Mouse (Mus musculus): ENCODE measurements around the gene Ldb1. TPM values are rescaled to one million over a fixed set of nuclear protein-coding genes. Genes with fewer than 3 reads are reported as not detected.
A peak's percentile ranks its signal among the peaks of the same experiment; 100 is the strongest.

The Ldb1 gene
- polyA plus RNA-seq, 1 experiment from 2014 or later = 129 TPM

GRCm38 (mm10) chr19:46058466-46058865, 13.5 kb upstream of the Ldb1 start:
- Histone ChIP-seq H3K9me3 (no peaks in the 10 kb centered on the region), H3K9ac (no peak overlapping the region), H3K27me3 (replicated peaks) (no peaks in the 10 kb centered on the region), H3K27ac (no peak overlapping the region), H3K4me2 (no peak overlapping the region), H3K4me3 (no peak overlapping the region), H3K36me3 (replicated peaks) (peaks cover 16% of the 10 kb centered on the region), H3K4me1 (peaks cover 17% of the 10 kb centered on the region)
- WGBS = 94% methylated on average over 7 of the region's 7 CpGs
- no peak for ATAC-seq (replicated peaks)

- peak overlapping the region; percentile 90 for H3K27ac ChIP-seq
- H3K4me3 ChIP-seq = peak overlapping the region; percentile 92
- H3K4me1 ChIP-seq = peaks cover 17% of the 10 kb centered on the region
- WGBS = under 1% methylated on average over 38 of the region's 42 CpGs
- H3K9me3 ChIP-seq = no peaks in the 10 kb centered on the region
- H3K4me2 ChIP-seq = peak overlapping the region; percentile 95
- no peaks in the 10 kb centered on the region for H3K27me3 ChIP-seq (replicated peaks)
- H3K9ac ChIP-seq = peak overlapping the region; percentile 73
- peaks cover 2% of the 10 kb centered on the region for H3K36me3 ChIP-seq (replicated peaks)
- ATAC-seq (replicated peaks) = peak; percentile 67
Measured at GRCm38 (mm10) chr19:46056947-46057607, 12.1 kb upstream of the Ldb1 start.

DNA sequence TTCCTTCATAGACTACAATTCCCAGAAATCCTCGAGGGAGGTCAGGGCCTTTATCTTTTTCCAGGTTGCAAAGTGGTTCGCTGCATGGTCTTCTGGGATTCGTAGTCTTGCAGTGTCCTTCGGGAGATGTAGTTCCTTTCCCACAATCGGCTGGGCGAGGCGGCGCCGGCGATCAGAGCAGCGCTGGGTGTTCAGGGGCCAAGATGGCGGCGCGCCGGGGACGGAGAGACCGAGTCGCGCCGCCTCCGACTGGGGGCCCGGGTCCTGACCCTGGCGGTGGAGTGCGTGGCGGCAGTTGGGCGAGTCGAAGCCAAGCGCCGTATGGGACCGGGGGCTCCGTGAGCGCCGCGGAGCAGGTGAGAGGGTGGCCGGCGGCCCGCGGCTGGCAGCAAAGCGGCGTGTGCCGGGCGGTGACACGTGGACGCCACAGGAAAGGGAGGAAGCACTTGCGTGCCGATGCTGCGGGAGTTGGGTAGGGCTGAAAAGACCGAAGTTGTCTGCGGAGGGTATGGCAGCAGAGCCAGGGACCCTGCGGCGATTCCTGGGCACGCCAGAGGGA, 11.5 kb upstream of the Ldb1 start:
- Histone ChIP-seq H3K9me3 (no peaks in the 10 kb centered on the region), H3K4me3 (peak overlapping the region; percentile 92), H3K4me2 (peak overlapping the region; percentile 95), H3K4me1 (peaks cover 17% of the 10 kb centered on the region), H3K9ac (peak overlapping the region; percentile 73), H3K27ac (peak overlapping the region; percentile 90), H3K27me3 (replicated peaks) (no peaks in the 10 kb centered on the region), H3K36me3 (replicated peaks) (no peaks in the 10 kb centered on the region)
- under 1% methylated on average over 52 of the region's 52 CpGs for WGBS
- peak; percentile 97 for ATAC-seq (replicated peaks)

GRCm38 (mm10) chr19:46055752-46056387, 10.9 kb upstream of the Ldb1 start:
- peak; percentile 85 for ATAC-seq (replicated peaks)
- H3K4me1 ChIP-seq = peaks cover 17% of the 10 kb centered on the region
- H3K27me3 ChIP-seq (replicated peaks) = no peaks in the 10 kb centered on the region
- H3K36me3 ChIP-seq (replicated peaks) = no peaks in the 10 kb centered on the region
- peak overlapping the region; percentile 90 for H3K27ac ChIP-seq
- no peaks in the 10 kb centered on the region for H3K9me3 ChIP-seq
- WGBS = 1% methylated on average over 11 of the region's 11 CpGs
- H3K4me2 ChIP-seq = peak overlapping the region; percentile 95
- peak overlapping the region; percentile 37; the same call in 1 of the 2 replicates for H3K9ac ChIP-seq
- H3K4me3 ChIP-seq = peak overlapping the region; percentile 92

- Histone ChIP-seq H3K36me3 (replicated peaks) (no peaks in the 10 kb centered on the region), H3K27me3 (replicated peaks) (no peaks in the 10 kb centered on the region), H3K9me3 (no peaks in the 10 kb centered on the region), H3K4me3 (no peak overlapping the region), H3K4me1 (peaks cover 14% of the 10 kb centered on the region), H3K9ac (no peak overlapping the region), H3K27ac (no peak overlapping the region), H3K4me2 (no peak overlapping the region)
- ATAC-seq (replicated peaks) = no peak
- 75% methylated on average over 2 of the region's 2 CpGs for WGBS
Measured at GRCm38 (mm10) chr19:46050462-46050861, 5.4 kb upstream of the Ldb1 start.

DNA sequence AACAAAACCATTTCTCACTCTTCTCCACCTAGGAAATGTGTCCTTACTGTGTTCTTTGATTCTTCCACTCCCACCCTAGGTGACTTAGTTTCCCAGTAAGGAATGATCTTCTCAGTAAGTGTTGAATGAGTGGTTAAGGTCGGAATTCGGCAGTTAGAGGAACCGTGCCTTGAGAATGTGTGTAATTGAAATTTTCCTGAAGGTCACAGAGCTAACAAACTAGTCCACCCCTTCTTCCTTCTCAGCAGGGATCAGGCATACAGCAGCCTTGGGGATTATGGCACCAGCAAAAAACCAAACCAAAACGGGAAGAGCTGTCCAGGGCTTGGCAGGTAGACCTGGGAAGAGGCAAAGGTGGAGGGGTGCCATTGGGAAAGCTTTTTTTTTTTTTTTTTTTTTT, 4.1 kb upstream of the Ldb1 start:
- Histone ChIP-seq H3K27me3 (replicated peaks) (no peaks in the 10 kb centered on the region), H3K27ac (no peak overlapping the region), H3K4me1 (peaks cover 16% of the 10 kb centered on the region), H3K4me2 (no peak overlapping the region), H3K36me3 (replicated peaks) (no peaks in the 10 kb centered on the region), H3K4me3 (no peak overlapping the region), H3K9ac (no peak overlapping the region), H3K9me3 (no peaks in the 10 kb centered on the region)
- no peak for ATAC-seq (replicated peaks)
- WGBS = 70% methylated on average over 4 of the region's 4 CpGs

GRCm38 (mm10) chr19:46047426-46047825, 2.4 kb upstream of the Ldb1 start:
- Histone ChIP-seq H3K27ac (no peak overlapping the region), H3K4me3 (no peak overlapping the region), H3K9me3 (no peaks in the 10 kb centered on the region), H3K4me1 (peaks cover 33% of the 10 kb centered on the region), H3K36me3 (replicated peaks) (no peaks in the 10 kb centered on the region), H3K9ac (no peak overlapping the region), H3K27me3 (replicated peaks) (no peaks in the 10 kb centered on the region), H3K4me2 (no peak overlapping the region)
- no peak for ATAC-seq (replicated peaks)
- WGBS = 53% methylated on average over 2 of the region's 2 CpGs

DNA sequence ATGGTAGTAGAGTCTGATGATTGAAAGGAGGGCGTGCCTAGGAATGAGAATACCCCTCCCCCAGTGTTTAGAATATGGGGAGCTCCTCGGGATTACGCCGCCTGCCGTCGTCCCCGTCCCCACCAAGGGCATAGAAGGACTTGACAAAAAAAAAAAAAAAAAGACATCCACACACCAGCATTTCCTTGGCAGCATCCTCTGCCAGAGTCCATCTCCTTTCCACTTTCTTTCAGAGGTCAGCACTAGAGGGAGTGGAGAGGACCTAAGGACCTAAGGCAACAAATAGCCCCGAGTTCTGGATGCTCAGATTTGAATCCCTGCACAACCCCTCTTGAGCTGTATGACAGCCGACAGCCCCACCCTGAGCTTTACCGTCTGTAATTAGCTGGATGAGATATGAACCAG, 1.6 kb upstream of the Ldb1 start:
- Histone ChIP-seq H3K36me3 (replicated peaks) (no peaks in the 10 kb centered on the region), H3K27ac (peak overlapping the region; percentile 98), H3K9me3 (no peaks in the 10 kb centered on the region), H3K4me1 (peaks cover 41% of the 10 kb centered on the region), H3K4me3 (no peak overlapping the region; the same call in 1 of the 2 replicates), H3K27me3 (replicated peaks) (no peaks in the 10 kb centered on the region), H3K4me2 (peak overlapping the region; percentile 93), H3K9ac (no peak overlapping the region)
- no peak for ATAC-seq (replicated peaks)
- WGBS = 5% methylated on average over 10 of the region's 10 CpGs

GRCm38 (mm10) chr19:46045696-46046311, 790 bp upstream of the Ldb1 start:
- Histone ChIP-seq H3K36me3 (replicated peaks) (no peaks in the 10 kb centered on the region), H3K9ac (peak overlapping the region; percentile 94), H3K27me3 (replicated peaks) (no peaks in the 10 kb centered on the region), H3K9me3 (no peaks in the 10 kb centered on the region), H3K4me2 (peak overlapping the region; percentile 93), H3K27ac (peak overlapping the region; percentile 98), H3K4me3 (peak overlapping the region; percentile 95), H3K4me1 (peaks cover 49% of the 10 kb centered on the region)
- 2% methylated on average over 7 of the region's 7 CpGs for WGBS
- ATAC-seq (replicated peaks) = peak; percentile 48

- no peaks in the 10 kb centered on the region for H3K27me3 ChIP-seq (replicated peaks)
- peak within 1 kb of the TSS; percentile 94 for H3K9ac ChIP-seq
- H3K4me1 ChIP-seq = peaks cover 62% of the 10 kb centered on the region
- no peaks in the 10 kb centered on the region for H3K36me3 ChIP-seq (replicated peaks)
- H3K4me2 ChIP-seq = peak within 1 kb of the TSS; percentile 93
- ATAC-seq (replicated peaks) = no peak; the same call in 1 of the 2 replicates
- H3K9me3 ChIP-seq = no peaks in the 10 kb centered on the region
- H3K4me3 ChIP-seq = peak within 1 kb of the TSS; percentile 95
- H3K27ac ChIP-seq = peak within 1 kb of the TSS; percentile 98
- 0% methylated on average over 27 of the region's 34 CpGs for WGBS
Measured at GRCm38 (mm10) chr19:46044271-46044992, 582 bp downstream of the Ldb1 start, which contains the start of gene Pprc1. TSS of gene Pprc1 (plus strand) at chr19:46044886.

GRCm38 (mm10) chr19:46043380-46043779, 1.6 kb downstream of the Ldb1 start:
- Histone ChIP-seq H3K9ac (peak overlapping the region; percentile 27; the same call in 1 of the 2 replicates), H3K27me3 (replicated peaks) (no peaks in the 10 kb centered on the region), H3K4me2 (peak overlapping the region; percentile 93), H3K9me3 (no peaks in the 10 kb centered on the region), H3K4me3 (peak overlapping the region; percentile 95), H3K4me1 (peaks cover 64% of the 10 kb centered on the region), H3K27ac (peak overlapping the region; percentile 98), H3K36me3 (replicated peaks) (no peaks in the 10 kb centered on the region)
- 56% methylated on average over 7 of the region's 7 CpGs for WGBS
- no peak for ATAC-seq (replicated peaks)
